Mouse (Mus musculus) kidney, embryonic 16.5 days (tissue): ENCODE measurements around the gene Cd53. TPM values are rescaled to one million over a fixed set of nuclear protein-coding genes. Genes with fewer than 3 reads are reported as not detected.
A peak's percentile ranks its signal among the peaks of the same experiment; 100 is the strongest.

ENCODE experiments used
- ATAC-seq: fragments of 200-750 bp; cut with Nextera tagmentation; 2 replicates; pipeline ENCODE4 v1.8.0; 2017; ENCODE audit warnings: moderate TSS enrichment; ENCODE audit not compliant: low FRiP score, low TSS enrichment
- H3K27ac ChIP-seq: fragments of 300-500 bp; sonication (generic); 2 replicates; pipeline ENCODE4 v1.5.1; 2014; ENCODE audit warnings: low read length
- H3K27me3 ChIP-seq: fragments of 300-500 bp; sonication (generic); 2 replicates; pipeline ENCODE4 v1.6.1; 2014; ENCODE audit warnings: low read length, control low read depth, mixed read lengths; ENCODE audit not compliant: insufficient read depth
- H3K36me3 ChIP-seq: fragments of 300-500 bp; sonication (generic); 2 replicates; pipeline ENCODE4 v1.6.1; 2014; ENCODE audit warnings: low read length, control low read depth, mixed read lengths; ENCODE audit not compliant: insufficient read depth
- H3K4me1 ChIP-seq: fragments of 300-500 bp; sonication (generic); 2 replicates; pipeline ENCODE4 v1.6.1; 2014; ENCODE audit warnings: low read length, control low read depth, mixed read lengths; ENCODE audit not compliant: insufficient read depth
- H3K4me2 ChIP-seq: fragments of 300-500 bp; sonication (generic); replicated peaks from 2 replicates; pipeline ENCODE4 v1.6.1; 2014; ENCODE audit warnings: low read depth, low read length
- H3K4me3 ChIP-seq: fragments of 300-500 bp; sonication (generic); 2 replicates; pipeline ENCODE4 v1.5.1; 2014; ENCODE audit warnings: mild to moderate bottlenecking, low read length
- H3K9ac ChIP-seq: fragments of 300-500 bp; sonication (generic); replicated peaks from 2 replicates; pipeline ENCODE4 v1.6.1; 2014; ENCODE audit warnings: low read length
- H3K9me3 ChIP-seq: fragments of 300-500 bp; sonication (generic); 2 replicates; pipeline ENCODE4 v1.6.1; 2016; ENCODE audit warnings: low read length, control low read depth
- WGBS: fragments of 180-500 bp; shearing (Covaris S2); extraction: QIAGEN DNeasy Blood & Tissue Kit; methylation state at CpG from one replicate; pipeline ENCODE4 v1.1.7; 2014; 5-methylcytosine and 5-hydroxymethylcytosine counted together
- polyA plus RNA-seq: library from polyadenylated mRNA; unstranded; fragments of >200 nt; fragmentation: Nextera tagmentation; extraction: Ambion mirVana; gene quantifications from 2 replicates; pipeline ENCODE4 v1.2.1, GENCODE M21; 2015

The Cd53 gene
- polyA plus RNA-seq, 1 experiment from 2014 or later: 3.4 TPM

- H3K9me3 ChIP-seq: no peaks in the 10 kb centered on the region
- H3K27me3 ChIP-seq: no peaks in the 10 kb centered on the region
- no peak overlapping the region for H3K4me3 ChIP-seq
- H3K4me1 ChIP-seq: no peaks in the 10 kb centered on the region
- ATAC-seq: no peak
- WGBS: 62% methylated on average over 1 of the region's 1 CpGs
- H3K4me2 ChIP-seq: no peak overlapping the region
- no peak overlapping the region for H3K27ac ChIP-seq
- no peaks in the 10 kb centered on the region for H3K36me3 ChIP-seq
- no peak overlapping the region for H3K9ac ChIP-seq
These were observed 34.1 kb downstream of the Cd53 start for GRCm38 (mm10) chr3:106755898-106756297.

DNA sequence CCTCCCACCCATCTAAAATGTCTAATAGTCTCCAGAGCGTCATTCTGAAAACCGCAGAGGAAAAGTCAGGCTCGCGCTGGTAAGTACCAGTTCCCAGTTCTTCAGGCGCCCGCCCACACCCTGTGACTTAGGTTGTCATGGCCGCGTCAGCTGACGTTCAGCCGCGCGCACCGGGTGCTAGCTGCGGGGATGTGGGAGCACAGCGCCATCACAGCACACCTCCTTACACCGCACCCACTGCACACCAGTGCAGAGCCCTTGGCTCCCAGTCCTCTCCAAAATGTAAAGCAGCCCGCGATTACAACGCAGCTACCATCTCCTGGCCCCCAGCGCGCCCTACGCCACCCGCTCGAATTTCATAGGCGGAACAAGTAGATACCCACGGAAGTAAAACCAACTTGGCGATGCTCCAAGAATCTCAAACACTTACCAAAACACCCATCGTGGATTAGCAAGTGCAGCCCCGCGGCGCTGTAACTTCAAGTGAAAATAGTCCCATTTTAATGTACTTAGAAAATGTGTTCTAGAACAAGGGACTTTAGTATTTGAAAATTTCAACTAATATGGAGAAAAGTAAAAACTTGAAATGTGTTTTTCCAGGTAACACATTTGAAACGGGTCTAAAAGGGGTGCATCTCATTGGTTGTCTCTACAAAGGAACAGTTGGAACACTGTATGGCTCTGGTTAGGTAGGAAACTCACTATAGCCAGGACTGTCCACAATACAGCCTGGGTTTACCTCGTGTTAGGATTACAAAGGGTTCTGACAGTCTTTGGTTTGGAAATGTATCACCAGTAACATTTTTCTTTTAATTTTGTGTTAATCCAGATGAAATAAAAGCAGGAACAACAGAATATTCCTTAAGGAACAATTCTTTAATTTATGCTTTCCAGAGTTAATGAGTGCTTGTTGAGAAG is 67.7 kb downstream of the Cd53 start:
- peaks cover 5% of the 10 kb centered on the region for H3K9me3 ChIP-seq
- no peaks in the 10 kb centered on the region; the same call in 1 of the 2 replicates for H3K27me3 ChIP-seq
- H3K4me3 ChIP-seq: peak overlapping the region; percentile 79
- peak overlapping the region; percentile 65 for H3K4me2 ChIP-seq
- peak overlapping the region; percentile 77 for H3K9ac ChIP-seq
- H3K36me3 ChIP-seq: no peaks in the 10 kb centered on the region
- H3K27ac ChIP-seq: peak overlapping the region; percentile 97
- no peaks in the 10 kb centered on the region for H3K4me1 ChIP-seq
- peak; percentile 96 for ATAC-seq
- 1% methylated on average over 33 of the region's 33 CpGs for WGBS

DNA sequence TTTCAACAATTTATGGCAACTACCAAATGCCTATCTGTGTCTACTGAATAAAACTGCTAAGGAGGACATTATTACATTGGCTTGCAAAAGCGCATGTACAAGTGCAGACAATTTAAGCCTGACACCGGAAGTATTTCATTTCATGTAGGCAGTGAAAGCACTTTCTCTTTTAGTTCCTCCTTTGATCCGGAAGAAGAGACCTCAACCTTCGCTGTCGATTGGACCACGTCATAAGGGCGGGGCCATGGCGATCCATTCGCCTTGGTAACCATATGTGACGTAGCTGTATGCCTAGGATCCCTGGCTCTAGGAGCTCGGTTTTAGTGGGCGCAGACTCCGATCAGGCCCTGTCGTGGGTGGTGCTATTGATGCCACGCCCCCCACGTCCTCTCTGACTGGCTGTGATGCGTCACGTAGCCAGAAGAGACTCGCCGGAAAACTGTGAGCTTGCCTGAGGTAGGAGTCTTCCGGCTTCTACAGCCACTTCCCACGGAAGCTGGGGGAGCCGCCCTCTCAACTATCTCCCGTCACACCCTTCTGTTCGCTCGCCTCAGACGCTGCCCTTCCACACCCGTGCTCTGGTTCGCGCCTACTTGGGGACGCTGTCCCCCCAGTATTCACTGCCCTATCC is 68.4 kb downstream of the Cd53 start:
- ATAC-seq: peak; percentile 99
- Histone ChIP-seq H3K36me3 (no peaks in the 10 kb centered on the region), H3K9ac (peak overlapping the region; percentile 77), H3K4me3 (peak overlapping the region; percentile 79), H3K9me3 (no peaks in the 10 kb centered on the region), H3K27ac (peak overlapping the region; percentile 97), H3K27me3 (no peaks in the 10 kb centered on the region; the same call in 1 of the 2 replicates), H3K4me1 (no peaks in the 10 kb centered on the region), H3K4me2 (peak overlapping the region; percentile 65)
- 2% methylated on average over 30 of the region's 31 CpGs for WGBS

Other genes with a start within 250 kb of the Cd53 start
- 90.8 and 94.7 TPM in 2 replicates for gene Dram2, start 242.4 kb downstream of the Cd53 start, polyA plus RNA-seq
- gene Cept1, start 242.3 kb downstream of the Cd53 start, polyA plus RNA-seq: 63.4 and 65.1 TPM in 2 replicates
- gene Lrif1, start 105.2 kb downstream of the Cd53 start, polyA plus RNA-seq: 13.7 and 14.5 TPM in 2 replicates
- not detected in 2 replicates for gene Olfr266, start 36.1 kb upstream of the Cd53 start, polyA plus RNA-seq
- 1.1 and 1.2 TPM in 2 replicates for gene Kcna3, start 246.0 kb upstream of the Cd53 start, polyA plus RNA-seq